ENCODE assay signal across 8 mouse cellular contexts in genomic region chr15:101977043-101977726, GRCm38 (mm10). TPM values are rescaled to one million over a fixed set of nuclear protein-coding genes. Genes with fewer than 3 reads are reported as not detected.
A peak's percentile ranks its signal among the peaks of the same experiment; 100 is the strongest.
DNase-seq lines count a peak whose midpoint lies in the region; ATAC-seq and TF ChIP-seq lines count a peak whose summit lies in the region.

No protein-coding gene starts in this region.

- peak; percentile 87 for DNase-seq in G1E (ENCODE audit: low spot score)
- DNase-seq in cerebellum, adult 2 months, result peak; percentile 65 to 69
- DNase-seq in forelimb bud, embryonic 11.5 days (ENCODE audit: low read depth, low spot score), result peak; percentile 71
- peak; percentile 42 for DNase-seq in layer of hippocampus, adult 9-10 months (ENCODE audit: low spot score)
- peak; percentile 90 for DNase-seq in ovary, adult 18-20 months (ENCODE audit: low spot score)
- DNase-seq in thymus, adult 2 months, result peak; percentile 25

- H3K9ac ChIP-seq in lung, embryonic 15.5 days, result peak overlapping the region; percentile 50

- H3K36me3 ChIP-seq in G1E (replicated peaks), result no peaks in the 10 kb centered on the region
- H3K36me3 ChIP-seq in lung, embryonic 15.5 days, result no peaks in the 10 kb centered on the region
- no peaks in the 10 kb centered on the region for H3K36me3 ChIP-seq in thymus, adult 2 months (ENCODE audit: control insufficient read depth, insufficient read depth, low read length)

- peaks cover 8% of the 10 kb centered on the region; the same call in 1 of the 2 replicates for H3K27me3 ChIP-seq in G1E (ENCODE audit: insufficient read depth, low read length)
- H3K27me3 ChIP-seq in cerebellum, adult 2 months (ENCODE audit: control insufficient read depth, insufficient read depth, low read length), result no peaks in the 10 kb centered on the region
- no peaks in the 10 kb centered on the region for H3K27me3 ChIP-seq in lung, embryonic 15.5 days
- no peaks in the 10 kb centered on the region; the same call in 1 of the 2 replicates for H3K27me3 ChIP-seq in thymus, adult 2 months (ENCODE audit: control insufficient read depth, insufficient read depth, low read length)

- H3K27ac ChIP-seq in cerebellum, adult 2 months (ENCODE audit: insufficient read depth, low read length), result no peak overlapping the region
- peak overlapping the region; percentile 87 for H3K27ac ChIP-seq in lung, embryonic 15.5 days
- peak overlapping the region; percentile 23; the same call in 1 of the 2 replicates for H3K27ac ChIP-seq in thymus, adult 2 months (ENCODE audit: control insufficient read depth, insufficient read depth, low read length)

- TF ChIP-seq POLR2A in cerebellum, adult 2 months (IDR thresholded peaks at IDR 0.05; ENCODE audit: borderline replicate concordance, insufficient read depth, low read length), result no peak
- no peak for TF ChIP-seq POLR2A in thymus, adult 2 months (IDR thresholded peaks at IDR 0.05; ENCODE audit: control insufficient read depth, extremely low read depth, insufficient read depth, low read length, poor library complexity)

- no peaks in the 10 kb centered on the region for H3K9me3 ChIP-seq in G1E (replicated peaks)
- H3K9me3 ChIP-seq in lung, embryonic 15.5 days, result no peaks in the 10 kb centered on the region

- TF ChIP-seq CTCF in G1E (IDR thresholded peaks at IDR 0.05; ENCODE audit: low read depth, low read length), result no peak
- no peak for TF ChIP-seq CTCF in cerebellum, adult 2 months (IDR thresholded peaks at IDR 0.05; ENCODE audit: borderline replicate concordance, insufficient read depth, low read depth, low read length)
- TF ChIP-seq CTCF in thymus, adult 2 months (IDR thresholded peaks at IDR 0.05; ENCODE audit: borderline replicate concordance, control insufficient read depth, extremely low read depth, insufficient read depth, low read length, poor library complexity), result no peak

- H3K4me3 ChIP-seq in G1E (ENCODE audit: low read depth, low read length), result peak overlapping the region; percentile 66
- no peak overlapping the region for H3K4me3 ChIP-seq in cerebellum, adult 2 months (replicated peaks; ENCODE audit: insufficient read depth, low read depth, low read length)
- peak overlapping the region; percentile 33 for H3K4me3 ChIP-seq in lung, embryonic 15.5 days
- H3K4me3 ChIP-seq in thymus, adult 2 months (ENCODE audit: control insufficient read depth, insufficient read depth, low read length), result no peak overlapping the region

- 5% methylated on average over 39 of the region's 39 CpGs for WGBS in cerebellum, adult 2 months
- WGBS in lung, embryonic 15.5 days, result 2% methylated on average over 39 of the region's 39 CpGs
- 4% methylated on average over 39 of the region's 39 CpGs for WGBS in thymus, adult 2 months

- H3K4me1 ChIP-seq in G1E (ENCODE audit: insufficient read depth, low read depth, low read length), result peaks cover 56% of the 10 kb centered on the region
- 0 out of 2 replicates have a peak, but pooled peaks cover 2% of the 10 kb centered on the region for H3K4me1 ChIP-seq in cerebellum, adult 2 months (ENCODE audit: control insufficient read depth, insufficient read depth, low read length)
- peaks cover 45% of the 10 kb centered on the region for H3K4me1 ChIP-seq in lung, embryonic 15.5 days
- H3K4me1 ChIP-seq in thymus, adult 2 months (replicated peaks; ENCODE audit: control insufficient read depth, insufficient read depth, low read length), result peaks cover 9% of the 10 kb centered on the region; the same call in 1 of the 2 replicates

- H3K4me2 ChIP-seq in lung, embryonic 15.5 days, result peak overlapping the region; percentile 76

- ATAC-seq in G1E (ENCODE audit: extremely low read depth, insufficient number of reproducible peaks, low FRiP score, poor library complexity, severe bottlenecking), result peak; percentile 38
- ATAC-seq in hematopoietic stem cell, adult 5-6 weeks (replicated peaks in 1 of 2; ENCODE audit: insufficient read depth in 1 of 2, low FRiP score in 2 of 2, low TSS enrichment in 1 of 2, low read depth in 1 of 2, poor library complexity in 2 of 2, severe bottlenecking in 2 of 2), result peak; percentile 47 to 67
- peak; percentile 91 for ATAC-seq in lung, embryonic 15.5 days (ENCODE audit: borderline replicate concordance, extremely low read depth, low FRiP score, low TSS enrichment)

RNA-seq across cellular contexts. Expression of gene Krt78, which starts 23.1 kb away (rescaled TPM):
- not detected in 2 replicates for total RNA-seq in G1E (2014; fragmentation: Nextera tagmentation)
- 0.05 TPM in 1 of 2 replicates, not detected in the other for total RNA-seq in G1E (2017)
- not detected in 2 replicates for polyA plus RNA-seq in G1E (2012)
- polyA plus RNA-seq in cerebellum, adult 2 months (2012; rRNA removed), result 0.03 TPM in 1 of 2 replicates, not detected in the other
- not detected in 2 replicates for total RNA-seq in hematopoietic stem cell, adult 5-6 weeks (2017)
- polyA plus RNA-seq in lung, embryonic 15.5 days (2015; fragmentation: Nextera tagmentation; extraction: Ambion mirVana), result 0.22 TPM in 1 of 2 replicates, not detected in the other
- 0.82 and 0.94 TPM in 2 replicates for polyA plus RNA-seq in thymus, adult 2 months (2012; rRNA removed)

RNA-seq across cellular contexts. Expression of gene Krt8, which starts 27.1 kb away (rescaled TPM):
- not detected in 2 replicates for total RNA-seq in G1E (2014; fragmentation: Nextera tagmentation)
- total RNA-seq in G1E (2017), result not detected in 2 replicates
- polyA plus RNA-seq in G1E (2012), result not detected in 2 replicates
- polyA plus RNA-seq in cerebellum, adult 2 months (2012; rRNA removed), result 0.61 and 1.1 TPM in 2 replicates
- total RNA-seq in hematopoietic stem cell, adult 5-6 weeks (2017), result 0.65 and 1.3 TPM in 2 replicates
- polyA plus RNA-seq in lung, embryonic 15.5 days (2015; fragmentation: Nextera tagmentation; extraction: Ambion mirVana), result 307 and 345 TPM in 2 replicates
- polyA plus RNA-seq in thymus, adult 2 months (2012; rRNA removed), result 220 and 270 TPM in 2 replicates

RNA-seq across cellular contexts. Expression of gene Krt79, which starts 37.1 kb away (rescaled TPM):
- total RNA-seq in G1E (2014; fragmentation: Nextera tagmentation) (not detected in 2 replicates), G1E (2017) (0.12 TPM in 1 of 2 replicates, not detected in the other)
- not detected in 2 replicates for polyA plus RNA-seq in G1E (2012)
- not detected in 2 replicates for polyA plus RNA-seq in cerebellum, adult 2 months (2012; rRNA removed)
- total RNA-seq in hematopoietic stem cell, adult 5-6 weeks (2017), result not detected in 2 replicates
- 0.97 and 1.0 TPM in 2 replicates for polyA plus RNA-seq in lung, embryonic 15.5 days (2015; fragmentation: Nextera tagmentation; extraction: Ambion mirVana)
- 1.7 and 1.8 TPM in 2 replicates for polyA plus RNA-seq in thymus, adult 2 months (2012; rRNA removed)

RNA-seq across cellular contexts. Expression of gene Krt18, which starts 50.8 kb away (rescaled TPM):
- total RNA-seq in G1E (2014; fragmentation: Nextera tagmentation), result not detected in 2 replicates
- total RNA-seq in G1E (2017), result not detected in 2 replicates
- 0.04 TPM in 1 of 2 replicates, not detected in the other for polyA plus RNA-seq in G1E (2012)
- 1.1 and 2.1 TPM in 2 replicates for polyA plus RNA-seq in cerebellum, adult 2 months (2012; rRNA removed)
- 58.8 and 66.5 TPM in 2 replicates for total RNA-seq in hematopoietic stem cell, adult 5-6 weeks (2017)
- polyA plus RNA-seq in lung, embryonic 15.5 days (2015; fragmentation: Nextera tagmentation; extraction: Ambion mirVana), result 221 and 264 TPM in 2 replicates
- polyA plus RNA-seq in thymus, adult 2 months (2012; rRNA removed), result 197 and 219 TPM in 2 replicates

RNA-seq across cellular contexts. Expression of gene Krt4, which starts 52.6 kb away (rescaled TPM):
- total RNA-seq in G1E (2014; fragmentation: Nextera tagmentation), result not detected in 2 replicates
- total RNA-seq in G1E (2017), result 0.06 and 0.11 TPM in 2 replicates
- not detected in 2 replicates for polyA plus RNA-seq in G1E (2012)
- 0.05 TPM in 1 of 2 replicates, not detected in the other for polyA plus RNA-seq in cerebellum, adult 2 months (2012; rRNA removed)
- total RNA-seq in hematopoietic stem cell, adult 5-6 weeks (2017), result not detected in 2 replicates
- 13.3 and 18.4 TPM in 2 replicates for polyA plus RNA-seq in lung, embryonic 15.5 days (2015; fragmentation: Nextera tagmentation; extraction: Ambion mirVana)
- 1.1 TPM in 2 replicates for polyA plus RNA-seq in thymus, adult 2 months (2012; rRNA removed)

Comparison
In these comparisons a context has a peak if more than half of its experiments do, and no peak if none do; other contexts are left out.
1. ATAC-seq: peak in every context shown above with its lines; median percentile 91 in lung, embryonic 15.5 days; 57 in hematopoietic stem cell, adult 5-6 weeks; 38 in G1E.
2. DNase-seq: peak in every context shown above with its lines; median percentile 90 in ovary, adult 18-20 months; 87 in G1E; 71 in forelimb bud, embryonic 11.5 days; 67 in cerebellum, adult 2 months; 42 in layer of hippocampus, adult 9-10 months; 25 in thymus, adult 2 months.
3. H3K4me3 ChIP-seq: peak in G1E (single experiment) and lung, embryonic 15.5 days (single experiment); none in cerebellum, adult 2 months (single experiment) and thymus, adult 2 months (single experiment).
4. RNA of gene Krt8, which starts 27.1 kb away (polyA plus RNA-seq): 307 to 345 TPM in lung, embryonic 15.5 days and 220 to 270 TPM in thymus, adult 2 months; 0.61 to 1.1 TPM in cerebellum, adult 2 months and not detected in G1E; every median in the first group is over 100 times any median in the second.